Mouse (Mus musculus) cerebellum, adult 9-11 months (tissue): Measurements from ENCODE around the gene Cabin1.

Experiments
- DNase-seq: peaks from one replicate; pipeline ENCODE4 v3.0.0; 2022

Gene Cabin1

GRCm38 (mm10) chr10:75766856-75767255 lies 2.7 kb upstream of the Cabin1 start:
- DNase-seq = no peak

- peak; percentile 71 for DNase-seq
These were observed 655 bp upstream of the Cabin1 start for GRCm38 (mm10) chr10:75764519-75765473.

- no peak for DNase-seq
These were observed 1.7 kb downstream of the Cabin1 start for GRCm38 (mm10) chr10:75762413-75762812.

- DNase-seq = no peak
These were observed 3.8 kb downstream of the Cabin1 start for GRCm38 (mm10) chr10:75760311-75760710.

- DNase-seq = no peak
These were observed 7.4 kb downstream of the Cabin1 start for GRCm38 (mm10) chr10:75756719-75757118.

GRCm38 (mm10) chr10:75744017-75744416 lies 20.1 kb downstream of the Cabin1 start:
- DNase-seq = peak; percentile 81

GRCm38 (mm10) chr10:75743369-75743768 lies 20.8 kb downstream of the Cabin1 start:
- DNase-seq = peak; percentile 76

- no peak for DNase-seq
These were observed 23.3 kb downstream of the Cabin1 start for GRCm38 (mm10) chr10:75740866-75741265.

GRCm38 (mm10) chr10:75725449-75725848 lies 38.7 kb downstream of the Cabin1 start:
- DNase-seq = no peak

- no peak for DNase-seq
These were observed 43.9 kb downstream of the Cabin1 start for GRCm38 (mm10) chr10:75720215-75720614.

- DNase-seq = no peak
These were observed 49.3 kb downstream of the Cabin1 start for GRCm38 (mm10) chr10:75714795-75715194.

- DNase-seq = peak; percentile 70
These were observed 51.1 kb downstream of the Cabin1 start for GRCm38 (mm10) chr10:75713026-75713425.

GRCm38 (mm10) chr10:75710210-75710609 lies 53.9 kb downstream of the Cabin1 start:
- no peak for DNase-seq

GRCm38 (mm10) chr10:75709261-75709660 lies 54.9 kb downstream of the Cabin1 start:
- no peak for DNase-seq

- peak; percentile 40 for DNase-seq
These were observed 55.5 kb downstream of the Cabin1 start for GRCm38 (mm10) chr10:75708633-75708992.

- no peak for DNase-seq
These were observed 56.1 kb downstream of the Cabin1 start for GRCm38 (mm10) chr10:75707901-75708632.

GRCm38 (mm10) chr10:75706632-75707216 lies 57.4 kb downstream of the Cabin1 start:
- DNase-seq = peak; percentile 11

- peak; percentile 19 for DNase-seq
These were observed 58.3 kb downstream of the Cabin1 start for GRCm38 (mm10) chr10:75705681-75706400.

GRCm38 (mm10) chr10:75704212-75705185 lies 59.6 kb downstream of the Cabin1 start:
- DNase-seq = peak; percentile 99

GRCm38 (mm10) chr10:75703504-75703903 lies 60.6 kb downstream of the Cabin1 start:
- peak; percentile 45 for DNase-seq

GRCm38 (mm10) chr10:75702494-75702893 lies 61.6 kb downstream of the Cabin1 start:
- peak; percentile 31 for DNase-seq

GRCm38 (mm10) chr10:75701280-75701679 lies 62.9 kb downstream of the Cabin1 start:
- DNase-seq = no peak
